Mouse (Mus musculus) liver, embryonic 14.5 days (tissue): ENCODE data around the gene 9130019O22Rik. TPM values are rescaled to one million over a fixed set of nuclear protein-coding genes. Genes with fewer than 3 reads are reported as not detected.
"Not testable (repeated sequence)": the region's sequence is repeated elsewhere in the genome, so short reads cannot be mapped to it uniquely, and the experiment has no call there.

Experiments
- ATAC-seq: fragments of 200-750 bp; cut with Nextera tagmentation; 2 replicates; pipeline ENCODE4 v1.8.0; 2017; ENCODE audit warnings: moderate number of reproducible peaks, mild to moderate bottlenecking, moderate library complexity; ENCODE audit not compliant: insufficient read depth
- DNase-seq, 3 experiments: peaks; one replicate each; pipeline ENCODE4 v3.0.0-alpha.2; 2012 to 2013; ENCODE audit warnings: low read depth in 3 of 3, low spot score in 3 of 3
- H3K27ac ChIP-seq: fragments of 300-500 bp; sonication (generic); 2 replicates; pipeline ENCODE4 v1.5.1; 2014; ENCODE audit warnings: moderate library complexity, mild to moderate bottlenecking, control low read depth, inconsistent platforms
- H3K27me3 ChIP-seq: fragments of 300-500 bp; sonication (generic); 2 replicates; pipeline ENCODE4 v1.6.1; 2014; ENCODE audit warnings: mild to moderate bottlenecking, low read length, moderate library complexity; ENCODE audit not compliant: control insufficient read depth, insufficient read depth
- H3K36me3 ChIP-seq: fragments of 300-500 bp; sonication (generic); replicated peaks from 2 replicates; pipeline ENCODE4 v1.6.1; 2014; ENCODE audit warnings: low read depth; ENCODE audit not compliant: control insufficient read depth, insufficient read depth
- H3K4me1 ChIP-seq, 2 experiments: fragments of 200-500 bp in 1 of 2; fragments of 300-500 bp in 1 of 2; sonication (generic) in 1 of 2; replicated peaks; 2 replicates each; pipeline ENCODE4 v1.6.1; 2012 to 2014; ENCODE audit warnings: antibody characterized with exemption in 1 of 2, inconsistent platforms in 1 of 2, low read length in 1 of 2; ENCODE audit not compliant: control insufficient read depth in 2 of 2, insufficient read depth in 2 of 2
- H3K4me2 ChIP-seq: fragments of 300-500 bp; sonication (generic); 2 replicates; pipeline ENCODE4 v1.6.1; 2014; ENCODE audit warnings: low read depth, mild to moderate bottlenecking, control low read depth, moderate library complexity
- H3K4me3 ChIP-seq, 2 experiments: fragments of 200-500 bp in 1 of 2; fragments of 300-500 bp in 1 of 2; sonication (generic) in 1 of 2; 2 replicates each; pipeline ENCODE4 v1.5.1; 2012 to 2014; ENCODE audit warnings: low read depth in 2 of 2, low read length in 2 of 2, mild to moderate bottlenecking in 2 of 2, control low read depth in 1 of 2, inconsistent platforms in 1 of 2, moderate library complexity in 1 of 2; ENCODE audit not compliant: insufficient read depth in 1 of 2
- H3K9ac ChIP-seq: fragments of 300-500 bp; sonication (generic); replicated peaks from 2 replicates; pipeline ENCODE4 v1.6.1; 2014; ENCODE audit warnings: mild to moderate bottlenecking, control low read depth, moderate library complexity
- H3K9me3 ChIP-seq: fragments of 300-500 bp; sonication (generic); 2 replicates; pipeline ENCODE4 v1.6.1; 2016; ENCODE audit warnings: low read length, mixed read lengths; ENCODE audit not compliant: control insufficient read depth
- CTCF ChIP-seq: IDR thresholded peaks from 2 replicates; pipeline ENCODE4 v1.5.1; 2016; ENCODE audit warnings: antibody characterized with exemption, low read depth, control low read depth
- EP300 ChIP-seq: IDR thresholded peaks from 2 replicates; pipeline ENCODE4 v1.6.1; 2016; ENCODE audit warnings: antibody characterized with exemption, low read depth
- WGBS: fragments of 180-500 bp; shearing (Covaris S2); extraction: QIAGEN DNeasy Blood & Tissue Kit; methylation state at CpG from one replicate; pipeline ENCODE4 v1.1.7; 2014; ENCODE audit not compliant: insufficient replicate concordance; 5-methylcytosine and 5-hydroxymethylcytosine counted together
- polyA plus RNA-seq, 2 experiments: library from polyadenylated mRNA; depleted of rRNA in 1 of 2; stranded (reverse) in 1 of 2; unstranded in 1 of 2; fragments of >200 nt; fragmentation: Nextera tagmentation in 1 of 2; extraction: Ambion mirVana in 1 of 2; gene quantifications; 2 replicates each; pipeline versions ENCODE4 v1.2.1 to v1.2.3; 2012 to 2014

The 9130019O22Rik gene
- polyA plus RNA-seq, 2 experiments = 0.71 to 1.0 TPM

DNA sequence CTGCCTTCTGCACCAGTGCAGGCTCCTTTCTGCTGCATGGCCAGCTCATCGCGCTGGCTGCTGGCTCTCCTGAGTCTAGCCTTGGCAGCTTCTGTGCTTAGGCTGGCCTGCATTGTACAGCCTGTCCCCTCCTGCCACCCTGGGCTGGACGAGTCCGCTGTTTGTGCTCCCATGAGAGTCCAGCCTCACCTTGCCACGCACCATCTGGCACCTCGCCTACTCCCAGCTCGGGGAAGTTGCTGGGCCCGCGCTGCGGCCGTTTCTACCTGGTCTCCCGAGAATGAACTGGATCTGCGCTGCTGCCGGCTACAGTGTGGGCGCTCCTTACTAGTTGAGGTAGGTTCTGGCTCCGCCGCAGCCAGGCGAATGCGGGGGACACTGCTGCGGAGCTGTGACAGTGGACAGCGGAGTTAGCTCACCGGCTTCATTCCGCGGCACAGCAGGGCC lies 23.5 kb downstream of the 9130019O22Rik start:
- Histone ChIP-seq H3K4me3 (peak overlapping the region in 1 of 2 experiments; percentile 17; a peak in 1 of 4 replicates), H3K4me1 (no peaks in the 10 kb centered on the region), H3K9me3 (no peaks in the 10 kb centered on the region), H3K4me2 (peak overlapping the region; percentile 48), H3K36me3 (no peaks in the 10 kb centered on the region), H3K27ac (no peak overlapping the region), H3K27me3 (peaks cover 3% of the 10 kb centered on the region; the same call in 1 of the 2 replicates), H3K9ac (no peak overlapping the region)
- TF ChIP-seq CTCF (no peak), EP300 (no peak)
- ATAC-seq (no peak), DNase-seq (no peak)
- 12% methylated on average over 24 of the region's 24 CpGs for WGBS

DNA sequence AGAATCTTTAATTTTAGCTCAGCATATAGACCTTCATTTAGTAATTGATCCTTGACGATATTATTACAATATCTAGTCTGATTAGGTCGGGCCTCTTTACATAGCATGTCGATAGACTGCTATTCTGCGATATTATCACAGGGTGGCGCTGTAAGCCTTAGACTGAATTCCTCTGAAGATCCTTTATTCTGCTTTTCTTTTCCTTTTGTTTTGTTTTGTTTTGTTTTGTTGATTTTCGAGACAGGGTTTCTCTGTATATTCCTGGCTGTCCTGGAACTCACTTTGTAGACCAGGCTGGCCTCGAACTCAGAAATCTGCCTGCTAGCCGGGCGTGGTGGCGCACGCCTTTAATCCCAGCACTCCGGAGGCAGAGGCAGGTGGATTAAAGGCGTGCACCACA lies 24.5 kb downstream of the 9130019O22Rik start:
- WGBS = 22% methylated on average over 13 of the region's 13 CpGs

DNA sequence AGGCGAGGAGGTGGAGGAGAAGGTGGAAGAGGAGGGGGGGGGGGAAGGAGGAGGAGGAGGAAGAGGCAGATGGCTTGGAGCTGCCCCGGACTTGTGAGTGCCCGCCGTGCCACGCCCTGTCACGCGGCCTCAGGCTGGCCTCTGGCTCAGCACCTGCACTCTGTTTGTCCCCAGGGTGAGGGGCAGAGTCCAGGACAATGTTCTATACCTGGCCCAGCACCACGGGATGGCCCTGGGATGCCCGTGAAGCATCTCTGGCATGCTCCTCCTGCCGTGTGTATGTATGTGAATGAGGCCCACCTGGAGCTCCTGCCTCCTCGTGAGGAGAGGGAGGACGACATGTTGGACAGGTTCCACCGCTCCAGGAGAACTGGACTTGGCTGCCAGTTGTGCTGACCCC lies 25.5 kb downstream of the 9130019O22Rik start:
- Histone ChIP-seq H3K36me3 (no peaks in the 10 kb centered on the region), H3K4me3 (no peak overlapping the region), H3K27ac (no peak overlapping the region), H3K27me3 (peaks cover 3% of the 10 kb centered on the region; the same call in 1 of the 2 replicates), H3K9me3 (no peaks in the 10 kb centered on the region), H3K4me2 (no peak overlapping the region), H3K4me1 (no peaks in the 10 kb centered on the region), H3K9ac (no peak overlapping the region)
- TF ChIP-seq EP300 = no peak
- no peak for TF ChIP-seq CTCF
- no peak for DNase-seq
- ATAC-seq = peak; percentile 51; the same call in 1 of the 2 replicates
- WGBS = 39% methylated on average over 13 of the region's 13 CpGs

More for the DNA sequence above, 24.5 kb downstream of the 9130019O22Rik start:
- ATAC-seq, H3K27me3 ChIP-seq, H3K4me1 ChIP-seq, H3K9me3 ChIP-seq, H3K9ac ChIP-seq, H3K27ac ChIP-seq, H3K36me3 ChIP-seq: not testable (repeated sequence)
- DNase-seq = peak in 2 of 3 experiments; percentile 38 to 50
- peak overlapping the region; percentile 27; the same call in 1 of the 2 replicates for H3K4me2 ChIP-seq
- peak overlapping the region in 1 of 2 experiments; percentile 15; a peak in 1 of 4 replicates for H3K4me3 ChIP-seq
- peak; percentile 76 for TF ChIP-seq CTCF

GRCm38 (mm10) chr7:127360265-127360664 lies 26.7 kb downstream of the 9130019O22Rik start:
- Histone ChIP-seq H3K4me1 (no peaks in the 10 kb centered on the region), H3K9me3 (no peaks in the 10 kb centered on the region), H3K27me3 (peaks cover 3% of the 10 kb centered on the region; the same call in 1 of the 2 replicates), H3K4me2 (no peak overlapping the region), H3K9ac (no peak overlapping the region), H3K4me3 (no peak overlapping the region), H3K27ac (no peak overlapping the region), H3K36me3 (no peaks in the 10 kb centered on the region)
- 54% methylated on average over 4 of the region's 4 CpGs for WGBS
- ATAC-seq (no peak), DNase-seq (no peak)
- TF ChIP-seq CTCF (no peak), EP300 (no peak)

DNA sequence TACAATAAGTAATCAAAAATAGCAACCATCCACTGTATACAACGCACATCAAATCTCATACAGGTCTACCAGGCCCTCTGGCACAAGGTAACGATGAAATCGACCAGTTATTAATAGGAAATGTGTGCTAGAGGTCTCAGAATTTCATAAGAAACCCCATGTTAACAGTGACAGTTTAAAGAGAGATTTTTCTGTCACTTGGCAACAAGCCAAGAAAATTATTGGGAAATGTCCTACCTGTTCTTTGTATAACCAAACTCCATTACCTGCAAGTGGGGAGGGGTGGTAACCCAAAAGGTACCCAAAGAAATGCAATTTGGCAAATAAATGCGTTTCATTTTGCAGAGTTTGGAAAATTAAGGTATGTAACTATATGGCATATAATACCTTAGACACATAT lies 28.5 kb downstream of the 9130019O22Rik start:
- no peak overlapping the region for H3K4me3 ChIP-seq
- DNase-seq (no peak), ATAC-seq (no peak)
- TF ChIP-seq CTCF (no peak), EP300 (no peak)
- 49% methylated on average over 4 of the region's 4 CpGs for WGBS
- no peaks in the 10 kb centered on the region for H3K36me3 ChIP-seq
- no peak overlapping the region for H3K9ac ChIP-seq
- no peaks in the 10 kb centered on the region for H3K27me3 ChIP-seq
- H3K4me2 ChIP-seq = no peak overlapping the region
- no peaks in the 10 kb centered on the region for H3K4me1 ChIP-seq
- no peaks in the 10 kb centered on the region for H3K9me3 ChIP-seq
- no peak overlapping the region for H3K27ac ChIP-seq
